Mouse (Mus musculus): ENCODE results near the gene Atxn3. TPM values are rescaled to one million over a fixed set of nuclear protein-coding genes. Genes with fewer than 3 reads are reported as not detected.
"Not testable (repeated sequence)": the region's sequence is repeated elsewhere in the genome, so short reads cannot be mapped to it uniquely, and the experiment has no call there.

Gene Atxn3
- polyA plus RNA-seq, 1 experiment from 2014 or later: 13.1 TPM

GRCm38 (mm10) chr12:101975167-101975600 lies 17.1 kb upstream of the Atxn3 start:
- Histone ChIP-seq H3K36me3 (replicated peaks; ENCODE audit: control insufficient read depth, insufficient read depth, low read depth, low read length) (no peaks in the 10 kb centered on the region; the same call in 1 of the 2 replicates), H3K4me2 (ENCODE audit: low read depth, low read length) (peak overlapping the region; percentile 49), H3K4me3 (ENCODE audit: low read depth, low read length) (peak overlapping the region; percentile 86), H3K27me3 (ENCODE audit: control insufficient read depth, insufficient read depth, low read length) (no peaks in the 10 kb centered on the region), H3K27ac (replicated peaks; ENCODE audit: low read depth, low read length) (peak overlapping the region; percentile 75), H3K9me3 (replicated peaks; ENCODE audit: control insufficient read depth, low read length) (no peaks in the 10 kb centered on the region), H3K4me1 (ENCODE audit: control insufficient read depth, insufficient read depth, low read length) (no peaks in the 10 kb centered on the region), H3K9ac (replicated peaks; ENCODE audit: low read length) (peak overlapping the region; percentile 92)
- DNase-seq (ENCODE audit: low spot score) (no peak), ATAC-seq (replicated peaks; ENCODE audit: insufficient number of reproducible peaks, low FRiP score, low TSS enrichment, low read depth) (peak; percentile 57)
- under 1% methylated on average over 23 of the region's 23 CpGs for WGBS

GRCm38 (mm10) chr12:101974571-101974970 lies 16.5 kb upstream of the Atxn3 start:
- WGBS: 23% methylated on average over 1 of the region's 1 CpGs
- Histone ChIP-seq H3K9ac (replicated peaks; ENCODE audit: low read length) (no peak overlapping the region; the same call in 1 of the 2 replicates), H3K9me3 (replicated peaks; ENCODE audit: control insufficient read depth, low read length) (no peaks in the 10 kb centered on the region), H3K27me3 (ENCODE audit: control insufficient read depth, insufficient read depth, low read length) (no peaks in the 10 kb centered on the region), H3K27ac (replicated peaks; ENCODE audit: low read depth, low read length) (no peak overlapping the region), H3K4me1 (ENCODE audit: control insufficient read depth, insufficient read depth, low read length) (no peaks in the 10 kb centered on the region), H3K4me3 (ENCODE audit: low read depth, low read length) (peak overlapping the region; percentile 86), H3K36me3 (replicated peaks; ENCODE audit: control insufficient read depth, insufficient read depth, low read depth, low read length) (no peaks in the 10 kb centered on the region; the same call in 1 of the 2 replicates), H3K4me2 (ENCODE audit: low read depth, low read length) (peak overlapping the region; percentile 49)
- DNase-seq (ENCODE audit: low spot score) (no peak), ATAC-seq (replicated peaks; ENCODE audit: insufficient number of reproducible peaks, low FRiP score, low TSS enrichment, low read depth) (no peak)

GRCm38 (mm10) chr12:101972230-101972629 lies 14.2 kb upstream of the Atxn3 start:
- Histone ChIP-seq H3K4me1 (ENCODE audit: control insufficient read depth, insufficient read depth, low read length) (no peaks in the 10 kb centered on the region), H3K4me2 (ENCODE audit: low read depth, low read length) (no peak overlapping the region), H3K27me3 (ENCODE audit: control insufficient read depth, insufficient read depth, low read length) (no peaks in the 10 kb centered on the region), H3K9ac (replicated peaks; ENCODE audit: low read length) (no peak overlapping the region), H3K9me3 (replicated peaks; ENCODE audit: control insufficient read depth, low read length) (no peaks in the 10 kb centered on the region), H3K27ac (replicated peaks; ENCODE audit: low read depth, low read length) (no peak overlapping the region), H3K36me3 (replicated peaks; ENCODE audit: control insufficient read depth, insufficient read depth, low read depth, low read length) (no peaks in the 10 kb centered on the region; the same call in 1 of the 2 replicates), H3K4me3 (ENCODE audit: low read depth, low read length) (no peak overlapping the region)
- ATAC-seq (replicated peaks; ENCODE audit: insufficient number of reproducible peaks, low FRiP score, low TSS enrichment, low read depth): no peak
- WGBS: 93% methylated on average over 3 of the region's 3 CpGs
- no peak for DNase-seq (ENCODE audit: low spot score)

- Histone ChIP-seq H3K4me1 (ENCODE audit: control insufficient read depth, insufficient read depth, low read length) (no peaks in the 10 kb centered on the region), H3K4me3 (ENCODE audit: low read depth, low read length) (no peak overlapping the region), H3K27ac (replicated peaks; ENCODE audit: low read depth, low read length) (no peak overlapping the region), H3K4me2 (ENCODE audit: low read depth, low read length) (no peak overlapping the region), H3K27me3 (ENCODE audit: control insufficient read depth, insufficient read depth, low read length) (no peaks in the 10 kb centered on the region), H3K9ac (replicated peaks; ENCODE audit: low read length) (no peak overlapping the region), H3K36me3 (replicated peaks; ENCODE audit: control insufficient read depth, insufficient read depth, low read depth, low read length) (no peaks in the 10 kb centered on the region; the same call in 1 of the 2 replicates), H3K9me3 (replicated peaks; ENCODE audit: control insufficient read depth, low read length) (no peaks in the 10 kb centered on the region)
- ATAC-seq (replicated peaks; ENCODE audit: insufficient number of reproducible peaks, low FRiP score, low TSS enrichment, low read depth) (no peak), DNase-seq (ENCODE audit: low spot score) (no peak)
- WGBS: 98% methylated on average over 2 of the region's 2 CpGs
These were observed 13.3 kb upstream of the Atxn3 start for GRCm38 (mm10) chr12:101971311-101971710.

- WGBS: 91% methylated on average over 5 of the region's 5 CpGs
- H3K4me3 ChIP-seq (ENCODE audit: low read depth, low read length); H3K4me1 ChIP-seq (ENCODE audit: control insufficient read depth, insufficient read depth, low read length); H3K36me3 ChIP-seq (replicated peaks; ENCODE audit: control insufficient read depth, insufficient read depth, low read depth, low read length); H3K9me3 ChIP-seq (replicated peaks; ENCODE audit: control insufficient read depth, low read length); ATAC-seq (replicated peaks; ENCODE audit: insufficient number of reproducible peaks, low FRiP score, low TSS enrichment, low read depth); H3K4me2 ChIP-seq (ENCODE audit: low read depth, low read length); H3K27ac ChIP-seq (replicated peaks; ENCODE audit: low read depth, low read length); H3K27me3 ChIP-seq (ENCODE audit: control insufficient read depth, insufficient read depth, low read length); H3K9ac ChIP-seq (replicated peaks; ENCODE audit: low read length); DNase-seq (ENCODE audit: low spot score): not testable (repeated sequence)
These were observed 1.1 kb upstream of the Atxn3 start for GRCm38 (mm10) chr12:101958960-101959780.

- Histone ChIP-seq H3K4me1 (ENCODE audit: control insufficient read depth, insufficient read depth, low read length) (no peaks in the 10 kb centered on the region), H3K36me3 (replicated peaks; ENCODE audit: control insufficient read depth, insufficient read depth, low read depth, low read length) (no peaks in the 10 kb centered on the region), H3K9ac (replicated peaks; ENCODE audit: low read length) (no peak overlapping the region), H3K4me2 (ENCODE audit: low read depth, low read length) (no peak overlapping the region; the same call in 1 of the 2 replicates), H3K27ac (replicated peaks; ENCODE audit: low read depth, low read length) (no peak overlapping the region), H3K9me3 (replicated peaks; ENCODE audit: control insufficient read depth, low read length) (no peaks in the 10 kb centered on the region), H3K27me3 (ENCODE audit: control insufficient read depth, insufficient read depth, low read length) (no peaks in the 10 kb centered on the region), H3K4me3 (ENCODE audit: low read depth, low read length) (no peak overlapping the region)
- 56% methylated on average over 9 of the region's 9 CpGs for WGBS
- ATAC-seq (replicated peaks; ENCODE audit: insufficient number of reproducible peaks, low FRiP score, low TSS enrichment, low read depth) (no peak; the same call in 1 of the 2 replicates), DNase-seq (ENCODE audit: low spot score) (no peak)
These were observed 510 bp upstream of the Atxn3 start for GRCm38 (mm10) chr12:101958556-101958955.

- Histone ChIP-seq H3K27me3 (ENCODE audit: control insufficient read depth, insufficient read depth, low read length) (no peaks in the 10 kb centered on the region), H3K4me2 (ENCODE audit: low read depth, low read length) (peak overlapping the region; percentile 44), H3K9ac (replicated peaks; ENCODE audit: low read length) (peak overlapping the region; percentile 83), H3K9me3 (replicated peaks; ENCODE audit: control insufficient read depth, low read length) (no peaks in the 10 kb centered on the region), H3K4me3 (ENCODE audit: low read depth, low read length) (peak overlapping the region; percentile 92), H3K4me1 (ENCODE audit: control insufficient read depth, insufficient read depth, low read length) (no peaks in the 10 kb centered on the region), H3K27ac (replicated peaks; ENCODE audit: low read depth, low read length) (no peak overlapping the region), H3K36me3 (replicated peaks; ENCODE audit: control insufficient read depth, insufficient read depth, low read depth, low read length) (no peaks in the 10 kb centered on the region)
- no peak for ATAC-seq (replicated peaks; ENCODE audit: insufficient number of reproducible peaks, low FRiP score, low TSS enrichment, low read depth)
- WGBS: 15% methylated on average over 26 of the region's 26 CpGs
- DNase-seq (ENCODE audit: low spot score): peak; percentile 10
These were observed 736 bp downstream of the Atxn3 start for GRCm38 (mm10) chr12:101957079-101957941.

Measured in embryonic facial prominence, embryonic 11.5 days (tissue).